Mouse (Mus musculus) cortical plate, adult 2 months (tissue): ENCODE measurements at regions not wholly inside any gene's neighbourhood (a gene's known extent, or its start where the extent isn't known, plus 50 kb on each side); places are given as distances from the start of the nearest gene placed in this dataset.

Experiments
- CTCF ChIP-seq: fragments of 200-500 bp; IDR thresholded peaks from 2 replicates; pipeline ENCODE4 v1.5.1; 2011; ENCODE audit warnings: mild to moderate bottlenecking, control low read depth, low read length; ENCODE audit not compliant: insufficient read depth; ENCODE audit errors: extremely low read depth
- POLR2A ChIP-seq: fragments of 200-500 bp; IDR thresholded peaks from 2 replicates; pipeline ENCODE4 v1.6.1; 2011; ENCODE audit warnings: mild to moderate bottlenecking, low read length, control low read depth; ENCODE audit not compliant: insufficient read depth; ENCODE audit errors: extremely low read depth

GRCm38 (mm10) chr3:34739693-34740092 lies 89.5 kb downstream of the Sox2 start:
- TF ChIP-seq POLR2A, result no peak
- TF ChIP-seq CTCF, result no peak
